Mouse (Mus musculus) kidney, postnatal 0 days (tissue): ENCODE results near the gene Olfr1047. TPM values are rescaled to one million over a fixed set of nuclear protein-coding genes. Genes with fewer than 3 reads are reported as not detected.
"Not testable (repeated sequence)": the region's sequence is repeated elsewhere in the genome, so short reads cannot be mapped to it uniquely, and the experiment has no call there.

Experiments
- ATAC-seq: fragments of 200-750 bp; cut with Nextera tagmentation; replicated peaks from 2 replicates; pipeline ENCODE4 v1.8.0; 2017; ENCODE audit warnings: low read depth, moderate number of reproducible peaks, moderate TSS enrichment, moderate library complexity; ENCODE audit not compliant: low FRiP score
- DNase-seq: peaks from one replicate; pipeline ENCODE4 v3.0.0-alpha.2; 2016; ENCODE audit warnings: low spot score
- H3K27ac ChIP-seq: fragments of 300-500 bp; sonication (generic); 2 replicates; pipeline ENCODE4 v1.5.1; 2014; ENCODE audit warnings: mild to moderate bottlenecking
- H3K27me3 ChIP-seq: fragments of 300-500 bp; sonication (generic); 2 replicates; pipeline ENCODE4 v1.6.1; 2014; ENCODE audit warnings: low read length, mixed read lengths; ENCODE audit not compliant: insufficient read depth
- H3K36me3 ChIP-seq: fragments of 300-500 bp; sonication (generic); 2 replicates; pipeline ENCODE4 v1.6.1; 2014; ENCODE audit warnings: low read length, mixed read lengths; ENCODE audit not compliant: insufficient read depth
- H3K4me1 ChIP-seq: fragments of 300-500 bp; sonication (generic); replicated peaks from 2 replicates; pipeline ENCODE4 v1.6.1; 2014; ENCODE audit warnings: antibody characterized with exemption, low read length, mixed read lengths; ENCODE audit not compliant: insufficient read depth
- H3K4me2 ChIP-seq: fragments of 300-500 bp; sonication (generic); 2 replicates; pipeline ENCODE4 v1.6.1; 2014; ENCODE audit warnings: mild to moderate bottlenecking, low read length, moderate library complexity, mixed read lengths
- H3K4me3 ChIP-seq: fragments of 300-500 bp; sonication (generic); replicated peaks from 2 replicates; pipeline ENCODE4 v1.5.1; 2014; ENCODE audit warnings: low read depth, low read length
- H3K9ac ChIP-seq: fragments of 300-500 bp; sonication (generic); 2 replicates; pipeline ENCODE4 v1.6.1; 2014; ENCODE audit warnings: low read depth, low read length
- H3K9me3 ChIP-seq: fragments of 300-500 bp; sonication (generic); replicated peaks from 2 replicates; pipeline ENCODE4 v1.6.1; 2016; ENCODE audit warnings: low read length, inconsistent platforms, mixed read lengths
- CTCF ChIP-seq: IDR thresholded peaks from 2 replicates; pipeline ENCODE4 v1.5.1; 2016; ENCODE audit warnings: antibody characterized with exemption, low read depth, mild to moderate bottlenecking, moderate library complexity
- WGBS: fragments of 180-500 bp; shearing (Covaris S2); extraction: QIAGEN DNeasy Blood & Tissue Kit; methylation state at CpG from one replicate; pipeline ENCODE4 v1.1.7; 2014; 5-methylcytosine and 5-hydroxymethylcytosine counted together
- polyA plus RNA-seq: library from polyadenylated mRNA; unstranded; fragments of >200 nt; fragmentation: Nextera tagmentation; extraction: Ambion mirVana; gene quantifications from 2 replicates; pipeline ENCODE4 v1.2.1, GENCODE M21; 2015

The Olfr1047 gene
- polyA plus RNA-seq: not detected in 2 replicates

- no peak within 1 kb of the TSS for H3K27ac ChIP-seq
- WGBS: 88% methylated on average over 1 of the region's 1 CpGs
- TF ChIP-seq CTCF: no peak
These were observed at the start of gene Olfr1047 for GRCm38 (mm10) chr2:86231301-86231700. Gene Olfr1047 (minus strand): TSS chr2:86231401.

GRCm38 (mm10) chr2:86278988-86279387 is 47.8 kb upstream of the Olfr1047 start, which contains the start of gene Olfr1051:
Gene Olfr1051 (minus strand): TSS chr2:86279088.
- H3K27ac ChIP-seq, ATAC-seq, DNase-seq, H3K4me1 ChIP-seq, H3K9me3 ChIP-seq, H3K4me2 ChIP-seq, H3K36me3 ChIP-seq, H3K27me3 ChIP-seq, H3K9ac ChIP-seq, H3K4me3 ChIP-seq: not testable (repeated sequence)

More at GRCm38 (mm10) chr2:86231301-86231700, at the start of gene Olfr1047:
- Histone ChIP-seq H3K4me3 (no peak within 1 kb of the TSS), H3K36me3 (no peaks in the 10 kb centered on the region), H3K4me2 (no peak within 1 kb of the TSS), H3K9ac (no peak within 1 kb of the TSS), H3K9me3 (no peaks in the 10 kb centered on the region), H3K27me3 (no peaks in the 10 kb centered on the region), H3K4me1 (no peaks in the 10 kb centered on the region)
- DNase-seq: no peak
- ATAC-seq: no peak

- not testable (repeated sequence) for H3K27ac ChIP-seq, DNase-seq
These were observed 27.0 kb upstream of the Olfr1047 start, which contains the start of gene Olfr1049 for GRCm38 (mm10) chr2:86258228-86258627. Gene Olfr1049 (minus strand): TSS chr2:86258328.

GRCm38 (mm10) chr2:86240189-86240588 is 9.0 kb upstream of the Olfr1047 start, which contains the start of gene Olfr1048:
Gene Olfr1048 (minus strand): TSS chr2:86240289.
- no peak within 1 kb of the TSS for H3K4me2 ChIP-seq
- H3K4me1 ChIP-seq: no peaks in the 10 kb centered on the region
- no peaks in the 10 kb centered on the region; the same call in 1 of the 2 replicates for H3K9me3 ChIP-seq
- H3K36me3 ChIP-seq: no peaks in the 10 kb centered on the region
- no peak for DNase-seq
- H3K27me3 ChIP-seq: no peaks in the 10 kb centered on the region
- ATAC-seq: no peak
- H3K27ac ChIP-seq: no peak within 1 kb of the TSS
- no peak within 1 kb of the TSS for H3K4me3 ChIP-seq
- H3K9ac ChIP-seq: no peak within 1 kb of the TSS
- no peak for TF ChIP-seq CTCF

More at GRCm38 (mm10) chr2:86258228-86258627, 27.0 kb upstream of the Olfr1047 start, which contains the start of gene Olfr1049:
- H3K4me2 ChIP-seq, H3K27me3 ChIP-seq, H3K9ac ChIP-seq, H3K4me3 ChIP-seq, ATAC-seq, H3K4me1 ChIP-seq, H3K36me3 ChIP-seq, H3K9me3 ChIP-seq: not testable (repeated sequence)

DNA sequence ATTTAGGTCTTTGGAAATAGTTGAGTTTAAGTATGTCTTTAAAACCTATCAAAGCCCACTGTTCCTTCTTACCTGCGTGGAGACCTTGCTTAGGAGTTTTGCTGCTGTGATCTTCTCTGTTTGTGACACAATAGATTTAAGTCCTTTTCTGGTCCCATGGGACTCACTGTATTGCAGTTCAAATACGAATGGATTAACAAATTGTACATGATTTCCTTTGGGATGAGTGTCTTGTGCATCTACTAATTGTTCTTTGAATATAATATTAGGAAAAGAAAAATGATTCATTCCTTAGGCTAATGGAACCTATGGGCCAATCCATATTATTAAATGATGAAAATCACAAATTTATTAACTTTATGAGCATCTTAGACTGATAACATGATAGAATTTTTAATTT is 12.0 kb downstream of the Olfr1047 start, which contains the start of gene Olfr1046:
Gene Olfr1046 (minus strand): TSS at position 101 of the 400 bp plus-strand sequence.
- TF ChIP-seq CTCF: no peak
- H3K9ac ChIP-seq: no peak within 1 kb of the TSS
- 74% methylated on average over 2 of the region's 2 CpGs for WGBS
- no peak for ATAC-seq
- no peak within 1 kb of the TSS for H3K4me2 ChIP-seq
- no peaks in the 10 kb centered on the region for H3K9me3 ChIP-seq
- no peak within 1 kb of the TSS for H3K27ac ChIP-seq
- H3K36me3 ChIP-seq: no peaks in the 10 kb centered on the region
- no peak for DNase-seq
- no peaks in the 10 kb centered on the region for H3K27me3 ChIP-seq
- H3K4me1 ChIP-seq: no peaks in the 10 kb centered on the region
- H3K4me3 ChIP-seq: no peak within 1 kb of the TSS

DNA sequence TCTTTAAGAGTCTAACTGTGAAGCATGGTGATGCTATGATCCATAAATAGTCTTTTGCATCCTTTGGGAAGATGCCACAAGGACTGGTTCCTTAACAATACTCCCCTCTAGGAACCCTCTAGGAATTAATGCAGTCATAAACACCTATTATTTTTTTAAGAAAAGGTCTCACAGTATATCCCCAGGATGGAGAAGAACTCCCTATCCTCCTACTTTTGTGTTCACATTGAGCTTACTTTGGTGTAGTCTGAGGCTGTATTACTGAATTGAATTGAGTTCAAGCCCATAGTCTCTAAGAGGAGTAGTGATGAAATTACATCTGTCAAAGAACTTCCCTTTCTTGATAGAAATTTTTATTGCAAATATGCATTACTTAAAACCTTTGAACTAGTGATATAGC is 28.3 kb downstream of the Olfr1047 start, which contains the start of gene Olfr1045:
Gene Olfr1045 (minus strand): TSS at position 101 of the 400 bp plus-strand sequence.
- DNase-seq (no peak), ATAC-seq (no peak)
- no peaks in the 10 kb centered on the region for H3K36me3 ChIP-seq
- H3K9ac ChIP-seq: no peak within 1 kb of the TSS
- H3K9me3 ChIP-seq: no peaks in the 10 kb centered on the region
- no peaks in the 10 kb centered on the region for H3K4me1 ChIP-seq
- TF ChIP-seq CTCF: no peak
- no peaks in the 10 kb centered on the region for H3K27me3 ChIP-seq
- H3K4me2 ChIP-seq: no peak within 1 kb of the TSS
- no peak within 1 kb of the TSS for H3K4me3 ChIP-seq
- H3K27ac ChIP-seq: no peak within 1 kb of the TSS

DNA sequence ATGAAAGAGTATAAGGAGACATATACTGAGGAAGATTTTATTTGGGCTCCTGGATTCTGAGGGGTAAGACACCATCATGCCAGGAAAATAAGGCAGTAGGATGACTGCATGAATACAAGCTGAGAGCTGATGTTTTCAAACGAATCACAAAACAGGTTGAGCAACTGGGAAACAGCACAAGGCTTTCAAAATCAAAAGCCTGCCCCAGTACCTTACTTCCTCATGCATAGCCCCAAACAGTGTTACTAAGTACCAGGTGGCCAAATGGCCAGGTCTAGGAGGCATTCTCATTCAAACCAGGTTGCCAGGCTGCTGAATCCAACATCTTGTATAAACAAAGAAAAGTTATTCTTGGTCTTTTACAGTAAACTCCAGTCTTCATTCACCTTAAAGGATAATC is 35.3 kb downstream of the Olfr1047 start:
- Histone ChIP-seq H3K36me3 (no peaks in the 10 kb centered on the region), H3K27me3 (no peaks in the 10 kb centered on the region), H3K4me1 (no peaks in the 10 kb centered on the region), H3K4me2 (no peak overlapping the region), H3K9me3 (no peaks in the 10 kb centered on the region), H3K4me3 (no peak overlapping the region), H3K9ac (no peak overlapping the region), H3K27ac (no peak overlapping the region)
- TF ChIP-seq CTCF: no peak
- WGBS: 48% methylated on average over 1 of the region's 1 CpGs
- DNase-seq: no peak
- no peak for ATAC-seq
